Mouse (Mus musculus): ENCODE results near the gene Gm13023. TPM values are rescaled to one million over a fixed set of nuclear protein-coding genes. Genes with fewer than 3 reads are reported as not detected.

Gene Gm13023
- polyA plus RNA-seq (2012; rRNA removed), result 2.2 and 2.8 TPM in 2 replicates

DNA sequence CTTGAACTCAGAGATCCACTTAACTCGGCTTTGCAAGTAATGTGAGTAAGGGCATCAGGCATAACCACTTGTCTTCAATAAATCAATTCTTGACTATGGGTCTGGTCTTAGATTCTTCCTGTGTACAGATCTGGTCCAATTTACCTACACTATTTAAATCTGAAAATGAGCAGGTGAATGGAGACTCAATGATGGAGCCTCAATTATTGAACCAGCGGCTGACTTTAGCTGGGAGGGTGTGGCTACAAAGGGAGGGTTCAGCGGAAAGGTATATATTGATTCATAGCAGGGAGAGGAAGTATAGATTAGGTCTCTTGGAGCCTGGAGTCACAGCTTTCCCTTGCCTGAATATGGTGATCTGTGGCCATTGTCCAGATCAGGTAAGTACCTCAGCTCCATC is at the start of gene Gm13023:
Gene Gm13023 (plus strand): TSS at position 301 of the 400 bp plus-strand sequence.

GRCm38 (mm10) chr4:143815993-143816392 is 26.8 kb downstream of the Gm13023 start, which contains the start of gene Gm13084:
Gene Gm13084 (minus strand): TSS chr4:143816093.

Other genes with a start within 250 kb of the Gm13023 start
- not detected in 2 replicates for gene BC080695, start 237.7 kb upstream of the Gm13023 start, polyA plus RNA-seq (2012; rRNA removed)
- gene Gm13057, start 237.6 kb upstream of the Gm13023 start, polyA plus RNA-seq (2012; rRNA removed), result not detected in 2 replicates
- gene Gm13083, start 174.3 kb upstream of the Gm13023 start, polyA plus RNA-seq (2012; rRNA removed), result not detected in 2 replicates
- gene Gm13088, start 132.1 kb upstream of the Gm13023 start, polyA plus RNA-seq (2012; rRNA removed), result not detected in 2 replicates
- gene Gm13089, start 86.6 kb upstream of the Gm13023 start, polyA plus RNA-seq (2012; rRNA removed), result not detected in 2 replicates
- not detected in 2 replicates for gene Gm13078, start 69.9 kb upstream of the Gm13023 start, polyA plus RNA-seq (2012; rRNA removed)
- gene Gm13084, start 26.7 kb downstream of the Gm13023 start, polyA plus RNA-seq (2012; rRNA removed), result 1.8 and 3.5 TPM in 2 replicates
- 0.44 and 0.96 TPM in 2 replicates for gene Gm13103, start 57.1 kb downstream of the Gm13023 start, polyA plus RNA-seq (2012; rRNA removed)
- not detected in 2 replicates for gene Pramef6, start 111.0 kb downstream of the Gm13023 start, polyA plus RNA-seq (2012; rRNA removed)
- not detected in 2 replicates for gene Pramef25, start 161.7 kb downstream of the Gm13023 start, polyA plus RNA-seq (2012; rRNA removed)
- not detected in 2 replicates for gene Gm13101, start 177.6 kb downstream of the Gm13023 start, polyA plus RNA-seq (2012; rRNA removed)
- not detected in 2 replicates for gene Pramef17, start 205.0 kb downstream of the Gm13023 start, polyA plus RNA-seq (2012; rRNA removed)

All from ovary, adult 2 months (tissue).